Mouse (Mus musculus) C2C12 (cell line): ENCODE measurements around the gene Mslnl.

Experiments
- CTCF ChIP-seq: IDR thresholded peaks from one replicate; pipeline ENCODE4 v1.5.1; 2011; ENCODE audit not compliant: control insufficient read depth, insufficient read depth, insufficient read length
- MAX ChIP-seq: IDR thresholded peaks from one replicate; pipeline ENCODE4 v1.6.1; 2011; ENCODE audit warnings: mild to moderate bottlenecking, control low read depth
- USF1 ChIP-seq: IDR thresholded peaks from one replicate; pipeline ENCODE4 v1.6.1; 2011; ENCODE audit warnings: low read depth, mild to moderate bottlenecking, control low read depth, moderate library complexity

- TF ChIP-seq CTCF (no peak), USF1 (no peak), MAX (no peak)
Observed at GRCm38 (mm10) chr17:25725264-25725663, 10.6 kb upstream of the Mslnl start.
